Mouse (Mus musculus) heart, postnatal 0 days (tissue): ENCODE measurements around the gene Klk1.

Source experiments
- CTCF ChIP-seq: IDR thresholded peaks from 2 replicates; pipeline ENCODE4 v1.5.1; 2016; ENCODE audit warnings: antibody characterized with exemption, control low read depth, low read depth
- EP300 ChIP-seq: IDR thresholded peaks from 2 replicates; pipeline ENCODE4 v1.6.1; 2016; ENCODE audit warnings: antibody characterized with exemption, low read depth

GRCm38 (mm10) chr7:44274096-44274495 is 48.9 kb downstream of the Klk1 start:
- TF ChIP-seq CTCF, result no peak
- no peak for TF ChIP-seq EP300
